Mouse (Mus musculus): ENCODE data around the gene Slc7a4. TPM values are rescaled to one million over a fixed set of nuclear protein-coding genes. Genes with fewer than 3 reads are reported as not detected.

Slc7a4 gene
- polyA plus RNA-seq (2014; fragmentation: Nextera tagmentation; extraction: Ambion mirVana) = 6.1 and 9.5 TPM in 2 replicates

DNA sequence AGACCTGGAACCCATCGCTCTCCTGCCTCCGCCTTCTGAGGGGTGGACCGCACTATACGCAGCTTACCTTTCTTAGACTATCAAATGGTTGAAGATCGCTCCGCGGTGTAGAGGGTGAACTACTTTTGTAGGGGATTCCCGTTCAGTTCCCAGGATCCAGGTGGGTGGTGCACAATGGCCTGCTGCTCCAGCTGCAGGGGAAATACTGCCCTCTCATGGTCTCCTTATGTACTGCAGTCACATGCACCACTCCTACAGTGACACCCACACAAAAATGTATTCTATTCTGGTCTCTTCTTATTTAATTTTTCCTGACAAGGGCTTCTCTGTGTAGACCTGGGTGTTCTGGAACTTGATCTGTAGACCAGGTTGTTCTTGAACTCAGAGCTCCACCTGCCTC lies at the start of gene Slc7a4:
Gene Slc7a4 (minus strand): TSS at position 151 of the 400 bp plus-strand sequence.
- Histone ChIP-seq H3K27ac (replicated peaks; ENCODE audit: low read depth, low read length) (no peak within 1 kb of the TSS), H3K4me1 (ENCODE audit: control insufficient read depth, insufficient read depth, low read length) (no peaks in the 10 kb centered on the region), H3K27me3 (replicated peaks; ENCODE audit: control insufficient read depth, insufficient read depth, low read length) (no peaks in the 10 kb centered on the region), H3K36me3 (ENCODE audit: control insufficient read depth, insufficient read depth, low read length) (no peaks in the 10 kb centered on the region), H3K9me3 (ENCODE audit: control insufficient read depth, low read length) (no peaks in the 10 kb centered on the region), H3K9ac (ENCODE audit: low read depth, low read length) (no peak within 1 kb of the TSS), H3K4me3 (ENCODE audit: low read depth, low read length) (no peak within 1 kb of the TSS), H3K4me2 (ENCODE audit: low read depth, low read length) (no peak within 1 kb of the TSS)
- WGBS = 23% methylated on average over 8 of the region's 8 CpGs
- ATAC-seq (ENCODE audit: low read depth) (no peak), DNase-seq (ENCODE audit: low spot score) (no peak)

- no peak overlapping the region for H3K27ac ChIP-seq (replicated peaks; ENCODE audit: low read depth, low read length)
- ATAC-seq (ENCODE audit: low read depth) = no peak
- no peak overlapping the region for H3K4me2 ChIP-seq (ENCODE audit: low read depth, low read length)
- no peak overlapping the region for H3K9ac ChIP-seq (ENCODE audit: low read depth, low read length)
- H3K36me3 ChIP-seq (ENCODE audit: control insufficient read depth, insufficient read depth, low read length) = peaks cover 74% of the 10 kb centered on the region
- H3K27me3 ChIP-seq (replicated peaks; ENCODE audit: control insufficient read depth, insufficient read depth, low read length) = no peaks in the 10 kb centered on the region
- H3K4me1 ChIP-seq (ENCODE audit: control insufficient read depth, insufficient read depth, low read length) = no peaks in the 10 kb centered on the region
- no peak overlapping the region for H3K4me3 ChIP-seq (ENCODE audit: low read depth, low read length)
- no peaks in the 10 kb centered on the region for H3K9me3 ChIP-seq (ENCODE audit: control insufficient read depth, low read length)
- DNase-seq (ENCODE audit: low spot score) = no peak
- WGBS = 100% methylated on average over 2 of the region's 2 CpGs
These were observed 49.6 kb upstream of the Slc7a4 start for GRCm38 (mm10) chr16:17632580-17632979.

DNA sequence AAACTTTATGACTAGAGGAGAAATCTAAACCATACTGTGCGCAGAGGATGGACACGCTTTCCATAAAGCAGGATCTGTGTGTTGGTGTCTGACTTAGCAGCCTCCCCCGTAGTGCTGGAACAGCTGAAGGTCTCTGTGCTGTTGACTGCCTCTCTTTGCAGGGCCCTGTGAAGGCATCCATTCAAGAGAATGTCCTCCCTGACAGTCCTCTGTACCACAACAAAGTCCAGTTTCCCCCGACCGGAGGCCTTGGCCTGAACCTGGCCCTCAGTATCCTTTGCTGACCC lies 43.2 kb upstream of the Slc7a4 start:
- 89% methylated on average over 5 of the region's 5 CpGs for WGBS
- Histone ChIP-seq H3K27me3 (replicated peaks; ENCODE audit: control insufficient read depth, insufficient read depth, low read length) (no peaks in the 10 kb centered on the region), H3K9ac (ENCODE audit: low read depth, low read length) (no peak overlapping the region), H3K36me3 (ENCODE audit: control insufficient read depth, insufficient read depth, low read length) (peaks cover 82% of the 10 kb centered on the region), H3K4me2 (ENCODE audit: low read depth, low read length) (no peak overlapping the region), H3K4me3 (ENCODE audit: low read depth, low read length) (no peak overlapping the region), H3K27ac (replicated peaks; ENCODE audit: low read depth, low read length) (no peak overlapping the region), H3K9me3 (ENCODE audit: control insufficient read depth, low read length) (no peaks in the 10 kb centered on the region), H3K4me1 (ENCODE audit: control insufficient read depth, insufficient read depth, low read length) (no peaks in the 10 kb centered on the region)
- no peak for DNase-seq (ENCODE audit: low spot score)
- ATAC-seq (ENCODE audit: low read depth) = no peak

GRCm38 (mm10) chr16:17625488-17626268 lies 42.7 kb upstream of the Slc7a4 start:
- peak; percentile 33; the same call in 1 of the 2 replicates for ATAC-seq (ENCODE audit: low read depth)
- Histone ChIP-seq H3K4me1 (ENCODE audit: control insufficient read depth, insufficient read depth, low read length) (no peaks in the 10 kb centered on the region; the same call in 1 of the 2 replicates), H3K4me2 (ENCODE audit: low read depth, low read length) (no peak overlapping the region), H3K27me3 (replicated peaks; ENCODE audit: control insufficient read depth, insufficient read depth, low read length) (no peaks in the 10 kb centered on the region), H3K9me3 (ENCODE audit: control insufficient read depth, low read length) (no peaks in the 10 kb centered on the region), H3K4me3 (ENCODE audit: low read depth, low read length) (no peak overlapping the region), H3K36me3 (ENCODE audit: control insufficient read depth, insufficient read depth, low read length) (peaks cover 77% of the 10 kb centered on the region), H3K27ac (replicated peaks; ENCODE audit: low read depth, low read length) (no peak overlapping the region), H3K9ac (ENCODE audit: low read depth, low read length) (no peak overlapping the region)
- 72% methylated on average over 8 of the region's 8 CpGs for WGBS
- peak; percentile 56 for DNase-seq (ENCODE audit: low spot score)

GRCm38 (mm10) chr16:17621936-17622335 lies 38.9 kb upstream of the Slc7a4 start:
- no peaks in the 10 kb centered on the region for H3K9me3 ChIP-seq (ENCODE audit: control insufficient read depth, low read length)
- no peak overlapping the region for H3K4me3 ChIP-seq (ENCODE audit: low read depth, low read length)
- peaks cover 40% of the 10 kb centered on the region for H3K36me3 ChIP-seq (ENCODE audit: control insufficient read depth, insufficient read depth, low read length)
- no peaks in the 10 kb centered on the region for H3K27me3 ChIP-seq (replicated peaks; ENCODE audit: control insufficient read depth, insufficient read depth, low read length)
- no peak overlapping the region for H3K4me2 ChIP-seq (ENCODE audit: low read depth, low read length)
- H3K4me1 ChIP-seq (ENCODE audit: control insufficient read depth, insufficient read depth, low read length) = peaks cover 6% of the 10 kb centered on the region; the same call in 1 of the 2 replicates
- no peak for DNase-seq (ENCODE audit: low spot score)
- 83% methylated on average over 1 of the region's 1 CpGs for WGBS
- no peak overlapping the region for H3K27ac ChIP-seq (replicated peaks; ENCODE audit: low read depth, low read length)
- no peak overlapping the region for H3K9ac ChIP-seq (ENCODE audit: low read depth, low read length)
- ATAC-seq (ENCODE audit: low read depth) = no peak

- H3K27ac ChIP-seq (replicated peaks; ENCODE audit: low read depth, low read length) = no peak within 1 kb of the TSS
- H3K9ac ChIP-seq (ENCODE audit: low read depth, low read length) = peak within 1 kb of the TSS; percentile 84
- no peaks in the 10 kb centered on the region for H3K27me3 ChIP-seq (replicated peaks; ENCODE audit: control insufficient read depth, insufficient read depth, low read length)
- DNase-seq (ENCODE audit: low spot score) = peak; percentile 82
- peak; percentile 60 for ATAC-seq (ENCODE audit: low read depth)
- peaks cover 6% of the 10 kb centered on the region; the same call in 1 of the 2 replicates for H3K4me1 ChIP-seq (ENCODE audit: control insufficient read depth, insufficient read depth, low read length)
- no peaks in the 10 kb centered on the region for H3K9me3 ChIP-seq (ENCODE audit: control insufficient read depth, low read length)
- H3K36me3 ChIP-seq (ENCODE audit: control insufficient read depth, insufficient read depth, low read length) = peaks cover 19% of the 10 kb centered on the region; the same call in 1 of the 2 replicates
- peak within 1 kb of the TSS; percentile 70 for H3K4me3 ChIP-seq (ENCODE audit: low read depth, low read length)
- peak within 1 kb of the TSS; percentile 67 for H3K4me2 ChIP-seq (ENCODE audit: low read depth, low read length)
- WGBS = 4% methylated on average over 47 of the region's 60 CpGs
These were observed 36.4 kb upstream of the Slc7a4 start, which contains the start of gene Smpd4 for GRCm38 (mm10) chr16:17619198-17620105. TSS of gene Smpd4 (plus strand) at chr16:17619354.

- peak; percentile 72 for ATAC-seq (ENCODE audit: low read depth)
- H3K4me3 ChIP-seq (ENCODE audit: low read depth, low read length) = no peak overlapping the region
- WGBS = 11% methylated on average over 13 of the region's 13 CpGs
These were observed 35.0 kb upstream of the Slc7a4 start for GRCm38 (mm10) chr16:17617922-17618565.

DNA sequence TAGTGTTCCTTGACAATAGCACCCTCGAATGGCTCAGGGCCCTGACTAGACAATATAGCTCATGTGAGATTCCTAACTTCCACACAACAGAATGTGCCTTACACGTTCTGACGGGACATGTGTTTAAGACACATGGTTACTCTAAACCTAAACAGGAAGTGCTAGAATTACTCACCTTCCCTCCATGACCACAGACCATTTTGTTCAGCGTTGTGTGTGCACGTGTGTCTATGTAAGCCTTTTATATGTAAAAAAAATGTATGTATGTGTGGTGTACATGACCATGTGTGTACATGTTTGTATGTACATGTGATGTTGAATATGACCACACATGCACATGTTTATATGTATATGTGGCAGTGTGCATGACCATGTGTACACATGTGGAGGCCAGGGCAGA lies 33.2 kb upstream of the Slc7a4 start:
- ATAC-seq (ENCODE audit: low read depth) (no peak), DNase-seq (ENCODE audit: low spot score) (no peak)
- H3K4me3 ChIP-seq (ENCODE audit: low read depth, low read length) = no peak overlapping the region
- H3K27ac ChIP-seq (replicated peaks; ENCODE audit: low read depth, low read length) = no peak overlapping the region
- H3K36me3 ChIP-seq (ENCODE audit: control insufficient read depth, insufficient read depth, low read length) = no peaks in the 10 kb centered on the region
- 73% methylated on average over 5 of the region's 5 CpGs for WGBS
- no peak overlapping the region for H3K4me2 ChIP-seq (ENCODE audit: low read depth, low read length)
- H3K9ac ChIP-seq (ENCODE audit: low read depth, low read length) = no peak overlapping the region
- no peaks in the 10 kb centered on the region for H3K27me3 ChIP-seq (replicated peaks; ENCODE audit: control insufficient read depth, insufficient read depth, low read length)
- H3K9me3 ChIP-seq (ENCODE audit: control insufficient read depth, low read length) = no peaks in the 10 kb centered on the region
- peaks cover 6% of the 10 kb centered on the region; the same call in 1 of the 2 replicates for H3K4me1 ChIP-seq (ENCODE audit: control insufficient read depth, insufficient read depth, low read length)

More at GRCm38 (mm10) chr16:17617922-17618565, 35.0 kb upstream of the Slc7a4 start:
- peaks cover 6% of the 10 kb centered on the region; the same call in 1 of the 2 replicates for H3K4me1 ChIP-seq (ENCODE audit: control insufficient read depth, insufficient read depth, low read length)
- no peaks in the 10 kb centered on the region for H3K9me3 ChIP-seq (ENCODE audit: control insufficient read depth, low read length)
- H3K27ac ChIP-seq (replicated peaks; ENCODE audit: low read depth, low read length) = no peak overlapping the region
- peak; percentile 52 for DNase-seq (ENCODE audit: low spot score)
- H3K36me3 ChIP-seq (ENCODE audit: control insufficient read depth, insufficient read depth, low read length) = 0 out of 2 replicates have a peak, but pooled peaks cover 9% of the 10 kb centered on the region
- H3K4me2 ChIP-seq (ENCODE audit: low read depth, low read length) = peak overlapping the region; percentile 20; the same call in 1 of the 2 replicates
- H3K9ac ChIP-seq (ENCODE audit: low read depth, low read length) = no peak overlapping the region
- H3K27me3 ChIP-seq (replicated peaks; ENCODE audit: control insufficient read depth, insufficient read depth, low read length) = no peaks in the 10 kb centered on the region
